Mouse (Mus musculus): ENCODE data around the gene Tent2. TPM values are rescaled to one million over a fixed set of nuclear protein-coding genes. Genes with fewer than 3 reads are reported as not detected.

Gene Tent2
- polyA plus RNA-seq, 1 experiment from 2014 or later, result 63.3 TPM

GRCm38 (mm10) chr13:93098596-93098995 lies 93.6 kb downstream of the Tent2 start:
- no peaks in the 10 kb centered on the region for H3K9me3 ChIP-seq (replicated peaks)
- no peak overlapping the region for H3K4me3 ChIP-seq (replicated peaks)
- no peaks in the 10 kb centered on the region for H3K27me3 ChIP-seq
- no peaks in the 10 kb centered on the region for H3K4me1 ChIP-seq
- H3K36me3 ChIP-seq, result no peaks in the 10 kb centered on the region
- H3K27ac ChIP-seq (replicated peaks), result no peak overlapping the region
- H3K4me2 ChIP-seq (replicated peaks), result no peak overlapping the region
- H3K9ac ChIP-seq, result no peak overlapping the region
- no peak for ATAC-seq (ENCODE audit: insufficient number of reproducible peaks, low FRiP score, low TSS enrichment, low read depth)
- WGBS, result 79% methylated on average over 3 of the region's 3 CpGs

DNA sequence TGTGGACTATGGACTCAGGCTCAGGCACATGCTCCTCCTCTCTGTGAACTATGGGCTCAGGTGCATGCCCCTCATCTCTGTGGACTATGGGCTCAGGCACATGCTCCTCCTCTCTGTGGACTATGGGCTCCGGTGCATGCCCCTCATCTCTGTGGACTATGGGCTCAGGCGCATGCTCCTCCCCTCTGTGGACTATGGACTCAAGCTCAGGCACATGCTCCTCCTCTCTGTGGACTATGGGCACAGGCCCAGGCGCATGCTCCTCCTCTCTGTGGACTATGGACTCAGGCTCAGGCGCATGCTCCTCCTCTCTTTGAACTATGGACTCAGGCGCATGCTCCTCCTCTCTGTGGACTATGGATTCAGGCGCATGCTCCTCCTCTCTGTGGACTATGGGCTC lies 95.5 kb downstream of the Tent2 start:
- no peaks in the 10 kb centered on the region for H3K36me3 ChIP-seq
- H3K4me1 ChIP-seq, result no peaks in the 10 kb centered on the region
- WGBS, result 97% methylated on average over 6 of the region's 6 CpGs
- no peak overlapping the region for H3K4me2 ChIP-seq (replicated peaks)
- H3K4me3 ChIP-seq (replicated peaks), result no peak overlapping the region
- no peak for ATAC-seq (ENCODE audit: insufficient number of reproducible peaks, low FRiP score, low TSS enrichment, low read depth)
- H3K27ac ChIP-seq (replicated peaks), result no peak overlapping the region
- H3K9me3 ChIP-seq (replicated peaks), result no peaks in the 10 kb centered on the region
- no peak overlapping the region for H3K9ac ChIP-seq
- no peaks in the 10 kb centered on the region for H3K27me3 ChIP-seq

Other genes starting within 250 kb of the Tent2 start
- 0.61 and 0.68 TPM in 2 replicates for gene Cmya5, start 47.7 kb downstream of the Tent2 start, polyA plus RNA-seq (2015; fragmentation: Nextera tagmentation; extraction: Ambion mirVana)
- gene Homer1, start 107.2 kb upstream of the Tent2 start, polyA plus RNA-seq (2015; fragmentation: Nextera tagmentation; extraction: Ambion mirVana), result 5.9 and 6.1 TPM in 2 replicates